Mouse (Mus musculus): ENCODE measurements around the gene Trex1. TPM values are rescaled to one million over a fixed set of nuclear protein-coding genes. Genes with fewer than 3 reads are reported as not detected.

Gene Trex1
- polyA plus RNA-seq, 1 experiment from 2014 or later = 13.3 TPM

DNA sequence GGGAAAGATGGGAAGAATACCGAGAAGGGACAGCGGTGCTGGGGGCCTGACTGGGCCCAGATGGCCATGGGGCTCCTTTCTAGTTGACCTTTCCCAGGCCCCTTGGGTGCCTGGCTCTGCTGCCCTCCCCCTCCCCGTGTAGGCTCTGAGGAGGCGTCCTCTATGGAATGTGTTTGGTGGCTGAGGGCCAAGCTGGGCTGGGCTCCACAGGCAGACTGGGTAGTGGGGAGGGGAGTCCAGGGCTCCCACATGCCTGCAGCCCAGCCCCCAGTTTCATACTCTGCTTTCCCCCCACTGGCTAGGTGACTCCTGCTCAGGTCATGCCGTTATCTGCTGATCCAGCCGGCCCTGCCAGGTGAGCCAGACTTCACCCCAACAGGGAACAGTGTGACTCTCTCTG, 39.4 kb upstream of the Trex1 start:
- no peak overlapping the region for H3K4me3 ChIP-seq (ENCODE audit: low read length)
- no peak for ATAC-seq (ENCODE audit: low FRiP score, low TSS enrichment)
- no peaks in the 10 kb centered on the region for H3K27me3 ChIP-seq (ENCODE audit: control insufficient read depth, insufficient read depth, low read length)
- H3K4me2 ChIP-seq (replicated peaks; ENCODE audit: low read depth, low read length) = peak overlapping the region; percentile 15
- H3K27ac ChIP-seq (ENCODE audit: low read depth, low read length) = peak overlapping the region; percentile 30; the same call in 1 of the 2 replicates
- H3K4me1 ChIP-seq (ENCODE audit: control insufficient read depth, insufficient read depth, low read length) = peaks cover 50% of the 10 kb centered on the region
- 34% methylated on average over 4 of the region's 6 CpGs for WGBS
- H3K9me3 ChIP-seq (ENCODE audit: control insufficient read depth, low read length) = no peaks in the 10 kb centered on the region
- peaks cover 35% of the 10 kb centered on the region for H3K36me3 ChIP-seq (ENCODE audit: control insufficient read depth, insufficient read depth, low read length)
- peak overlapping the region; percentile 44 for H3K9ac ChIP-seq (ENCODE audit: low read depth, low read length)

DNA sequence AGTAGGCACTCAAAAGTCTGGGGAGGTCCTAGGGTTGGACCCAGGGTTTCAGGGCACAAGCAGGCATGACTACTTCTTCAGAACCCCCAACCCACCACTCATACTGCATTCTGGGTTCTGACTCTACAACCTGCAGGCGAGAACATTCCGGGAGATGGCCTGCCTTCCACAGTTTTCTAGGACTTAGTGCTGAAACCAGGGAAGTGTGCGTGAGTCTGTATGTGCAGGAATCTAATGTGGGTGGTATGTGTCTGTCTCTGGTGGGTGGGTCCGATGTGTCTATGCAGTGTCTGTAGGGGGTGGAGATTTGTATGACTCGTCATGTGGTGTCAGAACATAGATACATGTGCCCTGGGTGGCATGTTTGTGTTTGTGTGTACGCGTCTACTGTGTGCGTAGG, 38.8 kb upstream of the Trex1 start:
- peaks cover 56% of the 10 kb centered on the region for H3K4me1 ChIP-seq (ENCODE audit: control insufficient read depth, insufficient read depth, low read length)
- H3K4me3 ChIP-seq (ENCODE audit: low read length) = no peak overlapping the region
- no peaks in the 10 kb centered on the region for H3K9me3 ChIP-seq (ENCODE audit: control insufficient read depth, low read length)
- WGBS = 91% methylated on average over 8 of the region's 8 CpGs
- peak overlapping the region; percentile 99; the same call in 1 of the 2 replicates for H3K27ac ChIP-seq (ENCODE audit: low read depth, low read length)
- no peak for ATAC-seq (ENCODE audit: low FRiP score, low TSS enrichment)
- no peaks in the 10 kb centered on the region for H3K27me3 ChIP-seq (ENCODE audit: control insufficient read depth, insufficient read depth, low read length)
- H3K9ac ChIP-seq (ENCODE audit: low read depth, low read length) = no peak overlapping the region
- H3K4me2 ChIP-seq (replicated peaks; ENCODE audit: low read depth, low read length) = peak overlapping the region; percentile 54
- H3K36me3 ChIP-seq (ENCODE audit: control insufficient read depth, insufficient read depth, low read length) = peaks cover 29% of the 10 kb centered on the region

DNA sequence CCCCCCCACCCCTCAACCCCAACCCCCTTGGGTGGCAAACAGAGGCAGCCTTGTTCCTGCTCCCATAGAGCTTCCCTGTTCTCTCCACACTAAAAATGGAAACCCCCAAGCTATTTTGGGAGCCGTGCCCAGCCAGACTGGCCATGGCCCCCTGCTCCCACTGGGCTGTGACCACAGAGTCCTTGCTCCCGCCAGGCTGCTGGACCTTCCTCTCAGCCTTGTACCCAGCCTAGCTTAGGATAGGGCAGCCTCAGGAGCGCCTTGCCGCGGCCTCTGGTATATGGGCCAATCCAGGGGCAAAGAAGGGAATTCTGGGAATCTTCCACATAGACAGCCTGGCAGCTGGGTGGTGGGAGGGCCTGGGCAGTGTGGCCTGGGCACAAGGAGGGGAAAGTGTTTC, 38.3 kb upstream of the Trex1 start:
- no peak for ATAC-seq (ENCODE audit: low FRiP score, low TSS enrichment)
- H3K27me3 ChIP-seq (ENCODE audit: control insufficient read depth, insufficient read depth, low read length) = no peaks in the 10 kb centered on the region
- H3K9me3 ChIP-seq (ENCODE audit: control insufficient read depth, low read length) = no peaks in the 10 kb centered on the region
- peak overlapping the region; percentile 54 for H3K4me2 ChIP-seq (replicated peaks; ENCODE audit: low read depth, low read length)
- 62% methylated on average over 5 of the region's 5 CpGs for WGBS
- no peak overlapping the region for H3K9ac ChIP-seq (ENCODE audit: low read depth, low read length)
- H3K36me3 ChIP-seq (ENCODE audit: control insufficient read depth, insufficient read depth, low read length) = peaks cover 25% of the 10 kb centered on the region
- H3K27ac ChIP-seq (ENCODE audit: low read depth, low read length) = peak overlapping the region; percentile 99; the same call in 1 of the 2 replicates
- H3K4me1 ChIP-seq (ENCODE audit: control insufficient read depth, insufficient read depth, low read length) = peaks cover 62% of the 10 kb centered on the region
- H3K4me3 ChIP-seq (ENCODE audit: low read length) = peak overlapping the region; percentile 10; the same call in 1 of the 2 replicates

DNA sequence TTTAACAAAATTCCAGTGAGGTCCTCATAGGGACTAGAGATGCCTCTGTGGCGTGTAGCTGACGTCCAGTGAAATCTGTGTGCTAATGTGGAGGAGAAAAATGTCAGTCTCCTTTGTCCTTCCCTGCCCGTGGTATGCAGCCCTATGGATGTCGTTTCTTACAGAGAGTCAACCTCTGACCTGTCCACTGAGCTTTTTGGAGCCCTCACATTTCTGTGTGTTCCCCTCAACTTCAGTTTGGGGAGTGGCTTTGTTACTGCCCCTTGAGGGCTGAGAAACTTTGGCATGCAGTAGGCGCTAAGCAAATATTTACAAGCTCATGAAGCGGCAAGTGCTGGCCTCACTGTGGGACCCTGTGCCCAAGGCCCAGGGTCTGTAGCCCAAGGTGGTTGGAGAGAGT, 37.8 kb upstream of the Trex1 start:
- WGBS = 16% methylated on average over 6 of the region's 6 CpGs
- H3K9ac ChIP-seq (ENCODE audit: low read depth, low read length) = peak overlapping the region; percentile 91; the same call in 1 of the 2 replicates
- H3K27ac ChIP-seq (ENCODE audit: low read depth, low read length) = peak overlapping the region; percentile 99
- peak overlapping the region; percentile 78 for H3K4me3 ChIP-seq (ENCODE audit: low read length)
- peak overlapping the region; percentile 54 for H3K4me2 ChIP-seq (replicated peaks; ENCODE audit: low read depth, low read length)
- no peaks in the 10 kb centered on the region for H3K9me3 ChIP-seq (ENCODE audit: control insufficient read depth, low read length)
- no peaks in the 10 kb centered on the region for H3K27me3 ChIP-seq (ENCODE audit: control insufficient read depth, insufficient read depth, low read length)
- peaks cover 64% of the 10 kb centered on the region for H3K4me1 ChIP-seq (ENCODE audit: control insufficient read depth, insufficient read depth, low read length)
- peaks cover 23% of the 10 kb centered on the region for H3K36me3 ChIP-seq (ENCODE audit: control insufficient read depth, insufficient read depth, low read length)
- ATAC-seq (ENCODE audit: low FRiP score, low TSS enrichment) = no peak

DNA sequence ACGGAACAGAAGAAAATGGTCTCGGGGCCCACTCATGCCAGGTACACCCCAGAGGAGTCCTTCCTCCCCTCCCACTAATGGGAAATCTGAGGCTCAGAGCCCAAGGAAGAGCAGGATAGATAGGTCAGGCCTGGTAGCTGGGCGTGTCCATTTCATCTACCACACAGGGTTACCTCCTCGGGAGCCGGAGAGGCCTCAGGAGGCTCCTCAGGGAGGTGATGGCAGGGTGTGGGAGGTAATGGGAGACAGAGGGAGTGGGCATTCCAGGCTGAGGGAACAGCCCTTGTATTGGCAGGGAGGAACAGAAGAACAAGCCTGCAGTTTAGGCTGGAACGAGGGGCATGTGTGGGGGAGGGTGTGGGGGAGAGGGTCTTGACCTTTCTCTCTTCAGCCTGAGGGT, 37.3 kb upstream of the Trex1 start:
- Histone ChIP-seq H3K9ac (ENCODE audit: low read depth, low read length) (peak overlapping the region; percentile 91), H3K27ac (ENCODE audit: low read depth, low read length) (peak overlapping the region; percentile 99), H3K36me3 (ENCODE audit: control insufficient read depth, insufficient read depth, low read length) (peaks cover 22% of the 10 kb centered on the region), H3K4me3 (ENCODE audit: low read length) (peak overlapping the region; percentile 78), H3K4me2 (replicated peaks; ENCODE audit: low read depth, low read length) (peak overlapping the region; percentile 54), H3K9me3 (ENCODE audit: control insufficient read depth, low read length) (no peaks in the 10 kb centered on the region), H3K27me3 (ENCODE audit: control insufficient read depth, insufficient read depth, low read length) (no peaks in the 10 kb centered on the region), H3K4me1 (ENCODE audit: control insufficient read depth, insufficient read depth, low read length) (peaks cover 64% of the 10 kb centered on the region)
- WGBS = 16% methylated on average over 6 of the region's 6 CpGs
- peak; percentile 17; the same call in 1 of the 2 replicates for ATAC-seq (ENCODE audit: low FRiP score, low TSS enrichment)

DNA sequence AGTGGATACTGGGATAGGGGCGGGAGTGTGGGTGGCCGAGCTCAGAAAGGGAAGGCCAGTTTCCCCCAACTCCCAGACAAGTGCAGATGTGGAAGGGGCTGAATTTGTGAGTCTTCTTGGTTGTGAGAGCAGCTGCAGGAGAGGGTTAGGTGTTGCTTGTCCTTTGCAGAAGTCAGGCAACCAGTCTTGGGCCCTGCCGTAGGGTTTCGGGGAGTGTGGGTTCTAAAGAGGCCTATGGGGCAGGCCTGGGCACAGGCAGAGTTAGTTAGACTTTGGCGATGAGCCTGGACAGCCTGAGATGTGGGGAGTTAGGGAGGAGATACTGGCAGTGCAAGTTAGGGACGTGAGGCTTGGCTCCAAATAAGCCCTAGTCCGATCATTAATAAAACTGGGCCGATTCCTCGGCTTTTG, 36.7 kb upstream of the Trex1 start:
- peaks cover 64% of the 10 kb centered on the region for H3K4me1 ChIP-seq (ENCODE audit: control insufficient read depth, insufficient read depth, low read length)
- no peak for ATAC-seq (ENCODE audit: low FRiP score, low TSS enrichment)
- peak overlapping the region; percentile 99 for H3K27ac ChIP-seq (ENCODE audit: low read depth, low read length)
- H3K36me3 ChIP-seq (ENCODE audit: control insufficient read depth, insufficient read depth, low read length) = peaks cover 24% of the 10 kb centered on the region
- H3K9ac ChIP-seq (ENCODE audit: low read depth, low read length) = peak overlapping the region; percentile 91
- peak overlapping the region; percentile 54 for H3K4me2 ChIP-seq (replicated peaks; ENCODE audit: low read depth, low read length)
- peak overlapping the region; percentile 78 for H3K4me3 ChIP-seq (ENCODE audit: low read length)
- H3K9me3 ChIP-seq (ENCODE audit: control insufficient read depth, low read length) = no peaks in the 10 kb centered on the region
- no peaks in the 10 kb centered on the region for H3K27me3 ChIP-seq (ENCODE audit: control insufficient read depth, insufficient read depth, low read length)
- 15% methylated on average over 9 of the region's 9 CpGs for WGBS

DNA sequence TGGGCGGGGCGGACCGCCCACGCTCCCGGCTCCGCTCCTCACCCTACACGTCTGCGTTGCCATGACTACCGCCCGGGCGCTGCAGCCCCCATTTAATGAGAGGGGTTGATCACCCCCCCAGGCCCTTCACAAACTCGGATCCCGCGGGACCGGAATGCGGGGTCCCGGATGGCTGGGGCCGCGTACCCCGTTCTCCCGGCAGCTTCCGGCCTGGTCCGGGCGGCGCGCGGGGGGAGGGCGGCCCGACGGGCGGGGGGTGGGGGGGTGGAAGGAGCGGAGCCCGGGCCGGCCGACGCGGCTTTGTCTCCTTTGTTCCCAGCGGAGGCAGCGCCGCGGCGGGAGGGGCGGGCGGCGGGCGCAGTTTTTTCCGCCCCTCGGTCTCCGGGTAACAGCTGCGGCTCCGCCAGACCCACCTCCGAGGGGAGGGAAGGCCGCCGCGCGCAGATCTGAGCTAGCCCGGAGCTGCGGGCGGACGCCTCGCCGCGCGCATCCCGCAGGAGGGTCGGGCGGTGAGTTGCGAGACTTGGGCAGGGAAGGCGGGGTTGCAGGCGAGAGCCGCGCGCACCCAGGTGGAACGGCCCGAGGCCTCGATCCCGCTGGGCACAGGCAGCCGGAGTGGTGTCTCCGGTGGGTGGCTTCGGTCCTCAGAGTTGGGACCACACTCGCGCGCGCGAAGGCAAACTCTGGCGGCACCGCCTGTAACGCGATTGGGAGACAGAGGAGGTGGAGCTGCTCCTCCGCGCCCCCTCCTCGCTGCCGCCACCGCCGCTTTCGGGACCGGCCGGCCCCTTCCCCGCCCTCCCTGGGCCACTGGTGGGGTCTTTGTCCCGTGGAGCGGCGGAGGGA, 35.8 kb upstream of the Trex1 start, which contains the start of gene Plxnb1:
Gene Plxnb1 (plus strand): TSS at position 253 of the 846 bp plus-strand sequence.
- H3K4me2 ChIP-seq (replicated peaks; ENCODE audit: low read depth, low read length) = peak within 1 kb of the TSS; percentile 54
- H3K4me1 ChIP-seq (ENCODE audit: control insufficient read depth, insufficient read depth, low read length) = peaks cover 59% of the 10 kb centered on the region
- peaks cover 19% of the 10 kb centered on the region for H3K36me3 ChIP-seq (ENCODE audit: control insufficient read depth, insufficient read depth, low read length)
- peak within 1 kb of the TSS; percentile 91 for H3K9ac ChIP-seq (ENCODE audit: low read depth, low read length)
- H3K4me3 ChIP-seq (ENCODE audit: low read length) = peak within 1 kb of the TSS; percentile 78
- H3K27me3 ChIP-seq (ENCODE audit: control insufficient read depth, insufficient read depth, low read length) = no peaks in the 10 kb centered on the region
- WGBS = under 1% methylated on average over 84 of the region's 102 CpGs
- ATAC-seq (ENCODE audit: low FRiP score, low TSS enrichment) = peak; percentile 48
- peak within 1 kb of the TSS; percentile 99 for H3K27ac ChIP-seq (ENCODE audit: low read depth, low read length)
- no peaks in the 10 kb centered on the region for H3K9me3 ChIP-seq (ENCODE audit: control insufficient read depth, low read length)

DNA sequence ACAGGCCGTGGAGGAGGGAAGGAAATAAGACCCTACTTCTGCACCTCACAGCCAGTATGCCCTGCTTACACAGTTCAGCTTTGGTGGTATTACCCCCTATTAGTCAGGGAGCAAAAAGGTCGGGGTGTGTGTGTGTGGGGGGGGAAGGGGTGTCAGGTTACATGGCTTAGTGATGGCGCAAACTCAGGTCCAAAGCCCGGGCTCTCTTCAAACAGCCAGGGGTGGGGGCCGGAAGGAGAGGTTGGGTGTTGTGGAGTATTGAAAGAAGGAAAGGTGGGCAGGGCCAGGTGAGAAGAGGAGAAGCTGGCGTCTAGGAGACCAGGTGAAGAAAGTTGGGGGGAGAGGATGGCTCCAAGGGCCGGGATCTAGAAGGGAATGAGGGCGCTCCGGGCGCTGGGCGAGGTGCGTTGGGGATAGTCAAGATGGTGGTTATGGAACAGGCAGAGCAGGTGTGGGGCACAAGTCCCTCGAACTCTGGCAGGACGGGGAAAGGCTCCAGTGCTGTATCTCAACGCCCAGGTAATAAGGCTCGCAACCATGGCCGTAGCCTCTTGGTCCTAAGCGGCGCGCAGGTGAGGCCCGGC, 35.1 kb upstream of the Trex1 start:
- WGBS = 0% methylated on average over 17 of the region's 21 CpGs
- H3K4me1 ChIP-seq (ENCODE audit: control insufficient read depth, insufficient read depth, low read length) = peaks cover 55% of the 10 kb centered on the region

More for the DNA sequence above, 35.1 kb upstream of the Trex1 start:
- no peaks in the 10 kb centered on the region for H3K9me3 ChIP-seq (ENCODE audit: control insufficient read depth, low read length)
- no peaks in the 10 kb centered on the region for H3K27me3 ChIP-seq (ENCODE audit: control insufficient read depth, insufficient read depth, low read length)
- peaks cover 12% of the 10 kb centered on the region for H3K36me3 ChIP-seq (ENCODE audit: control insufficient read depth, insufficient read depth, low read length)
- H3K9ac ChIP-seq (ENCODE audit: low read depth, low read length) = peak overlapping the region; percentile 91
- H3K4me3 ChIP-seq (ENCODE audit: low read length) = peak overlapping the region; percentile 78
- peak; percentile 26 for ATAC-seq (ENCODE audit: low FRiP score, low TSS enrichment)
- H3K27ac ChIP-seq (ENCODE audit: low read depth, low read length) = peak overlapping the region; percentile 99
- H3K4me2 ChIP-seq (replicated peaks; ENCODE audit: low read depth, low read length) = peak overlapping the region; percentile 54

All from kidney, embryonic 14.5 days (tissue).